In the genomic region with DNA sequence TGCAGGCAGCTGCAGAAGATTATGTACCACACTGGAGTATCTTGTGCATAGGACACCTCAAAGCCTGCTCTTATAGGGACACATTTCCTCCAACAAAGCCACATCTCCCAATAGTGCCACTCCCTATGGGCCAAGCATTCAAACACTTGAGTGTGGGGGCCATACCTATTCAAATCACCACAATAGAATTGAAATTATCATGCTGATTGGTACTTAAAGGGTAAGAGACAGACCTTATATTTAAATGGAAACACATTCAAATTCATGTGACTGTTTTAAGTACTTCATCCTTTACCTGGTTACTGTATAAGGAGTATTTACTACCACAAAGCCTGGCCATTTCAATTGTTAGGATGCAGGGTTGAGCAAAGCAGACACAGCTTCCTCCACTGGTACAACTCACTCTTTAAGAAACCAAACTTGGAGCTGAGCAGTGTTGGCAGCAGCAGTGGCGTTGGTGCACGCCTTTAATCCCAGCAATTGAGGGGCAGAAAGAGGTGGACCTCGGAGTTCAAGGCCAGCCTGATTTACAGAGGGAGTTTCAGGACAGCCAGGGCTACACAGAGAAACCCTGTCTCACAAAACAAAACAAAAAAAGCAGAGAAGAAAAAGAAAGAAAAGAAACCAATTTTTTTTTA, we compare ENCODE assay signal across 15 mouse cellular contexts.
"Had no signal": no experiment of that assay in that cellular context is flagged by ENCODE, and none has a peak within 500 bp of the region (broad histone marks: within the 10 kb centered on the region; RNA-seq: fewer than 3 reads in every experiment).

No protein-coding gene starts in this region.

- DNase-seq: kidney, postnatal 25 days; layer of hippocampus, postnatal 36 days; liver; liver, embryonic 13.5 days; liver, postnatal 0 days; lung, postnatal 14 days; right cerebral cortex, postnatal 14 days; thymus, adult 2 months; thymus, postnatal 25 days had no signal

- H3K4me3 ChIP-seq: limb, embryonic 12.5 days; liver, embryonic 13.5 days; lung, embryonic 15.5 days; megakaryocyte, embryonic 14.5 days; midbrain, embryonic 13.5 days; stomach, embryonic 15.5 days had no signal

- H3K27me3 ChIP-seq: limb, embryonic 12.5 days; liver, embryonic 13.5 days; lung, embryonic 15.5 days; megakaryocyte, embryonic 14.5 days; midbrain, embryonic 13.5 days; stomach, embryonic 15.5 days had no signal

- H3K4me1 ChIP-seq: limb, embryonic 12.5 days; liver, embryonic 13.5 days; lung, embryonic 15.5 days; midbrain, embryonic 13.5 days; stomach, embryonic 15.5 days had no signal

- H3K27ac ChIP-seq: limb, embryonic 12.5 days; liver, embryonic 13.5 days; lung, embryonic 15.5 days; macrophage; midbrain, embryonic 13.5 days; stomach, embryonic 15.5 days had no signal

- H3K9me3 ChIP-seq: limb, embryonic 12.5 days; liver, embryonic 13.5 days; lung, embryonic 15.5 days; megakaryocyte, embryonic 14.5 days; midbrain, embryonic 13.5 days; stomach, embryonic 15.5 days had no signal
